Mouse (Mus musculus): Measurements from ENCODE around the gene Zmiz2.

DNA sequence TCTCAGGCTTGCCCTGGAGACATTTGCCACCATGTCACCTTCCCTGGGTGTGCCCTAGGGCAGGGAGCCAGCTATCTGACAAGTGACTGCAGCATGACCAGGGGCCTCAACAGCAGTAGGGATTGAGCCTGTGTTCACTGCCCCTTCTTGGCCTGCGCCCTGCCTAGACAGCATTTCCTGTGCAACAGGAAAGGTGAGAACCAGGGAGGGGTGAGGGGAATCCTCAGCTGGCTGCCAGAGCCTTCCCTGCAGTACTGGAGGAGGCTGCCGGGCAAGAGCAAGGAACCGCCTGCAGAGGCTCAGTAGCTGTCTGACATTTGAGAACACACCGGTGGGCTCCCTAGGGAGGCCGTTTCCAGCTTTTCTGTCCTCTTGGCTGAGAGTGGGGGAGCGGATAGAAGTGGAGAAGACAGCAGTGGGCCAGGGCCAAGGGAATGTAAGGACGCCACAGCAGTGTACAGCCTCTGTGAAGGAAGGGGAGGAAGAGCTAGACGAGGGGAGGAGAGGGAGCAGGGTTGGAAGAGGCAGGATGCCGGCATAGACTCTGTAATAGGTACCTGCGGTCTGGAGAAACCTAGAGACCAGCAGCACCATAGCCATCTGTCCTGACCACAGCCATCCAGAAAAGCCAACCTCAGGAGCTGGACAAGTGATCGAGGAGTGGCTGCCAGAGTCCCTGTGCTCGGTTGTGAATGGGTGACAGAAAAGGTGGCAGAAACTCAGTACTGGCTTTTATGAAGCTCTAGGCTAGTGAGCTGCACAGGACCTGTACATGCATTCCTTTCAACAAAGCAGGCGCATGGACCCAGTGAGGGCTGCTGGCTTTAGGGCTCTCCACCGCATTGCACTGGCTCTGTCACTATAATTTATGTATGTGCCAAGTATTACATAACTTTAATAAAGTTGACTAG, 17.6 kb downstream of the Zmiz2 start:
- TF ChIP-seq CTCF (IDR thresholded peaks at IDR 0.05; ENCODE audit: low read depth) (no peak), EP300 (IDR thresholded peaks at IDR 0.05; ENCODE audit: low read depth) (no peak)
